Mouse (Mus musculus): ENCODE data around the gene Kat2a.
"Not testable (repeated sequence)": the region's sequence is repeated elsewhere in the genome, so short reads cannot be mapped to it uniquely, and the experiment has no call there.

Kat2a gene

GRCm38 (mm10) chr11:100655589-100655988, 56.7 kb downstream of the Kat2a start:
- not testable (repeated sequence) for DNase-seq
